Mouse (Mus musculus): ENCODE measurements around the gene Mmachc. TPM values are rescaled to one million over a fixed set of nuclear protein-coding genes. Genes with fewer than 3 reads are reported as not detected.
"Not testable (repeated sequence)": the region's sequence is repeated elsewhere in the genome, so short reads cannot be mapped to it uniquely, and the experiment has no call there.

Mmachc gene
- total RNA-seq, 2 experiments from 2014 or later: 46.8 to 56.1 TPM

DNA sequence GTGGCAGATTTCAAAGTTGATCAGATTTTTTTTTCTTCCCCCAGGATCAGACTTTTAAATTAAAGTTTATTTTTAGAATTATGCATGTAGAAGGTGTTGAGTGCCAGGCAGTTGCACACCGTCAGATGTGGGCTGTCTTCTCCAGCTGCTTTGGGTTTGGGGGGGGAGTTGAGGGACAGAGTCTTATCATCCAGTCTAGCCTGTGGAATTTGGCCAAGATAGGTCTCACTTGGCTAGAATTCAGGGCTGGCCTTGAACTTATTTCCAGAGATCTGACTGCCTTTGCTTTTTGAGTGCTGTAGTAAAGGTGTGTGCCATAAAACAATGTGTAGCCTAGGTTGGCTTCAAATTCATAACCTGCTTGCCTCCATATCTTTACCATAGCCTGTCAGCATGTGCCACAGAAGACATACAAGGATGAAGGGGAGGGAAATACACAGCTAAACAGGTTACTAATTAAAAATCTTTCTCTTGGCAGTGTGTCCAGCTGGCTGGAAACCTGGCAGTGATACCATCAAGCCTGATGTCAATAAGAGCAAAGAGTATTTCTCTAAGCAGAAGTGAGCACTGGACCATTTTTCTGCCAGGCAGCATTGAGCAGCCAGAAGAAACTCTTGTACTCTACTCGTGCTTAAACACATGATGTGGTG is 9.4 kb downstream of the Mmachc start:
- intact Hi-C loops (cut with DNase I): no loop called here
- no peak for DNase-seq

GRCm38 (mm10) chr4:116693785-116694184 is 14.4 kb downstream of the Mmachc start:
- no peak for DNase-seq
- intact Hi-C loops (cut with DNase I): loop anchor here (2.0 kb wide), 1 partner anchor 13 kb away; no protein-coding TSS in a partner anchor

GRCm38 (mm10) chr4:116692146-116692545 is 16.1 kb downstream of the Mmachc start:
- intact Hi-C loops (cut with DNase I): loop anchor here (2.0 kb wide), 1 partner anchor 15 kb away; no protein-coding TSS in a partner anchor
- no peak for DNase-seq

- intact Hi-C loops (cut with DNase I): loop anchor here (5.0 kb wide), 1 partner anchor 132 kb away; the partner anchor contains the start of genes Gpbp1l1 and Tmem69
- no peak for DNase-seq
Observed at GRCm38 (mm10) chr4:116689309-116689876, 18.8 kb downstream of the Mmachc start.

GRCm38 (mm10) chr4:116687041-116687440 is 21.2 kb downstream of the Mmachc start:
- intact Hi-C loops (cut with DNase I): loop anchor here (5.0 kb wide), 1 partner anchor 130 kb away; the partner anchor contains the start of genes Gpbp1l1 and Tmem69
- DNase-seq: no peak

DNA sequence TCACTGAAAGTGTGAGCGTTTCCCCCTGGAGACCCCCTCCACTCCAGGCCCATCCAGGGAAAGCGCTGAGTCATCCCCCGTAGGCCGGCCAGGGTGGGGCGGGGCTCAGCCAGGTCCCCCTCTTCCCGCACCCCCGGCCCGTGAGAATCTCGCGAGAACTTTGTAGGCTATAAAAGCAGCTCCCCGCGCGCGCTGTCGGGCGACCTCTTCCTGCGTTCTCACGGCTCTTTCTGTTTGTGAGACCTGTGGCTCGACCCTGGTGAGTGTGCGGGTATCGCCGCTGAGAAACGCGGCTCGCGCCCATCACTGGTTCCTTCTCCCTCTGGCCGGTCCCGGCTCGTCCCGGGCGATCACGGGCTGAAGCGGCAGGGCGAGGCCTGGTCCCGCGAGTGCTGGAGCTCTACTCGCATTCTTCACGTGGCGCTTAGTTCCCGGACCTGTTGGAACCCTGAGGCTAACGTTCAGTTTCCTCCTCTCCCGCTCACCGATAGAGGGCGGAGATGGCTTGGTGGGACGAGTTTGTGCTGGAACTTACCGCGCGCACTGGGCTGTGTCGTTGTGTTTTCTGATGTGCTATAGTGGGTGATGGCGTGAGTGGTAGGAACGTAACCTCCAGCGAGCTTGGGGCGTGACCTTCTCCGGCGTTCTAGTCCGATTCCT is 22.7 kb downstream of the Mmachc start, which contains the start of gene Prdx1:
Prdx1 (plus strand) TSS at position 143 of the 660 bp plus-strand sequence.
- intact Hi-C loops (cut with DNase I): loop anchor here (2.0 to 5.0 kb wide), 3 partner anchors 35 to 128 kb away; partner anchors contain the start of genes Akr1a1, Gpbp1l1, Nasp and Tmem69
- DNase-seq: peak; percentile 97 to 99

- intact Hi-C loops (cut with DNase I): loop anchor here (2.0 to 5.0 kb wide), 3 partner anchors 34 to 127 kb away; partner anchors contain the start of genes Akr1a1, Gpbp1l1, Nasp and Tmem69
- DNase-seq: no peak
Observed at GRCm38 (mm10) chr4:116684665-116685064, 23.5 kb downstream of the Mmachc start.

DNA sequence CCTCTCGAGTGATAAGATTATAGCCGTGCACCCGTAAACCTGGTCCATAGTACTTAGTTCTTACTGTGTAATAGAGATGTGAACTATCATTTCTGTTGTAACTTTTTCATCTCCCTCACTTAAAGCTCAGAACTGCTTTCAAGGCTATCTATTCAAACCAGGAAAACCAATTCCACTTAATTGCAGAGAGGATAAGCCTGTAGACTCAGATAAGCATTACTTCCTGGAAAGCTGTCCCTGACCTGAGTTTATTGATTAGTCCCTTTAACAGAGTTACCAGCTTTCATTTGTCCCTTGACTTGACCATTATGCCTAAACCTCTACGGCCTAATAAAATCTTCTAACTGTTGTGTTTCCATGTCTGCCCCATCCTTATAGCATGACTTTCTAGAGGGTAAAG is 24.2 kb downstream of the Mmachc start:
- intact Hi-C loops (cut with DNase I): loop anchor here (2.0 kb wide), 2 partner anchors 33 to 57 kb away; partner anchors contain the start of genes Akr1a1 and Nasp
- no peak for DNase-seq

DNA sequence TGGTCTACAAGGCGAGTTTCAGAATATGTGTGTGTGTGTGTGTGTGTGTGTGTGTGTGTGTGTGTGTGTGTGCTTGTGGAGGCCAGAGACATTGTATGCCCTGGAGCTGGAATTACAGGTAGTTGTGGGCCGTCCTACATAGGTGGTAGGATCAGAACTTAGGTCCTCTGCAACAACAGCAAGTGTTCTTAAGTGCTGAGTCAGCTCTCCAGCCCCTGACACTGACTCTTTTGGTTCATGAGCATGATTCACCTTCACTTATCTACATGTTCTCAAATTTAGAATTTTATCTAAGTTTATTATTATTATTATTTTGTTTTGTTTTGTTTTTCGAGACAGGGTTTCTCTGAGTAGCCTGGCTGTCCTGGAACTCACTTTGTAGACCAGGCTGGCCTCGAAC is 27.7 kb downstream of the Mmachc start:
- DNase-seq; intact Hi-C loops (cut with DNase I): not testable (repeated sequence)

GRCm38 (mm10) chr4:116679141-116679540 is 29.1 kb downstream of the Mmachc start:
- no peak for DNase-seq
- intact Hi-C loops (cut with DNase I): no loop called here

DNA sequence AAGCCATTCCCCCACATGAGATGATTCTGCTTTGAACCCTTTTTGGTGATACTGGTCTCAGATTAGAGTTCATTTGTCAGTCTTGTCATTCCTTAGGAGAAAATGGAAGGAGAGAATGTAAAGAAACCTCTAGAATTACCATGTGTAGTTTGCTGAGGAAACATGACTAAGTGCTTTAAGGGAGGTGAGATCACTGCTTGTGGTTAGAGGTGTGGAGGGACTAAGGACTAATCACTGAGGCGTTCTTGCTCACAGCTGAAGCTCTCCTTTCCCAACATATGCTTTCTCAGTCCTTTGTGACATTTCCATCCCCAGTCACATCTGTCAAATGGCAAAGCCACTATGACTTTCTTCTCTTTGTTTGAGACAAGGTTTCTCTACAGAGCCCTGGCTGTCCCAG is 30.4 kb downstream of the Mmachc start:
- DNase-seq: no peak
- intact Hi-C loops (cut with DNase I): no loop called here

DNA sequence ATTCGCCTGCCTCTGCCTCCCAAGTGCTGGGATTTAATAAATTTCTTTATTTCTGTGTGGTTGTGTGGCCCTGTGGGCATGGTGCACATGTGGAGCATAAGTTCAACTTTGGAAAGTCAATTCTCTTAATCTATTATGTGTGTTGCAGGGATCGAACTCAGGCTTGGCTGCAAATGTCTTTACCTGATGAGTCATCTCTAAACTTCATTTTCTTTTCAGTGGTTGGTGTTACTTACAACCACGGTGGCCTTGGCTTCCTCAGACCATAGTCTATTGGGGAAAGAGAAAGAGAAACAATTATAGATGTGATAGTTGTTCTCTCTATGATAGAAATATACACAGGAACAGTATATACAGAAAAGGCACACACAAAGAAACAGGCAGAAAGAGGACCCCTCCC is 32.2 kb downstream of the Mmachc start:
- intact Hi-C loops (cut with DNase I): no loop called here
- no peak for DNase-seq

DNA sequence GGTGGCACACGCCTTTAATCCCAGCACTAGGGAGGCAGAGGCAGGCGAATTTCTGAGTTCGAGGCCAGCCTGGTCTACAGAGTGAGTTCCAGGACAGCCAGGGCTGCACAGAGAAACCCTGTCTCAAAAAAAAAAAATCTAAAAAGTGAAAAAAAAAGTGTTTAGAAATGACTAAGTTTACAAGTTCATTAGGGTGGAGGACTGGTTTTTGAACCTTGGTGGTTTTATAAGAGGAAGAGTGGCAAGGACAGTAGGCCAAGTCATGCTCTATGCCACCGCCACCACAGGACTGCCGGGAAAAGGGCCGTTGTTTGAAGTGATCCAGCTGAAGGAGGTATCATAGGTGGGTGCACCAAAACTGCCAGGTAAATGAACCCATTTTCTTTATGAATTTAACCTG is 33.4 kb downstream of the Mmachc start:
- DNase-seq; intact Hi-C loops (cut with DNase I): not testable (repeated sequence)

GRCm38 (mm10) chr4:116672785-116673184 is 35.4 kb downstream of the Mmachc start:
- intact Hi-C loops (cut with DNase I): no loop called here
- peak in 1 of 2 experiments; percentile 26 for DNase-seq

GRCm38 (mm10) chr4:116669291-116669690 is 38.9 kb downstream of the Mmachc start:
- no peak for DNase-seq
- intact Hi-C loops (cut with DNase I): no loop called here

DNA sequence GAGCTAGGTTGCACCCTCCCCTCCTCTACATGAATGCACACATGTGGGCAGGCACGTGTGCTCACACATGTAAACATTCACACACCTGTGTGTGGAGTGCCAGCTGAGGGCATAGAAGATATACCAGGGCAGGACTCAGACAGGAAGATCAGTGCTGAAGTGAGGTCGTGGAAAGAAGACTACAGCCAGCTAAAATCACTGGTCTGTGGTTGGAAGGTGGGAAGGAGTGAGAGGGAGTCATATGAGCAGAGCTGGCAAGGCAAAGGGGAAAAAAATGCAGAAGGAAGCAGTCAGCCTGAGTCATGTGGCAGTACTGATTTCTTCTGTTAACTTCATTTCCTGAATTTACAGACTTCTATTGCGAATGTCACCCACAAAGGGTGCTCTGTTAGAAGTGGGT is 40.1 kb downstream of the Mmachc start:
- DNase-seq: peak in 1 of 2 experiments; percentile 13
- intact Hi-C loops (cut with DNase I): no loop called here

DNA sequence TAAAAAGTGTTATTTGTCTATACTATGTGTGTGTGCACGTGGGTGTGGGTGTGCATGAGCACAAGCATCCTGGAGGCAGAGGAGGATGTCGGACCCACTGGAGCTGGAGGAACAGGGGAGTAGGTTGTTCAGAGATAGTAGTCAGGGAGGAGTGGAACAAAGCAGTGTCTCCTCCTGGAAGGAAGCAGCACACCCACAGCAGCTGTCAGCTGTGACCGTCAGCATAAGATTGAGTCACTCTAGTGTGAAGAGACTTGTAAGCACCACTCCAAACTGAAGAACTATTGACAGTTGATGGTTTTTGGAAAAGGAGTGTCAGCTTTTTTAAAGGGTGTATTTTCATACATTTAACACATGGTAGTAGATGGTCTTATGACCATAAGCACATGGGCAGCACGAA is 41.6 kb downstream of the Mmachc start:
- intact Hi-C loops (cut with DNase I): no loop called here
- no peak for DNase-seq

GRCm38 (mm10) chr4:116661998-116662397 is 46.2 kb downstream of the Mmachc start:
- no peak for DNase-seq
- intact Hi-C loops (cut with DNase I): no loop called here

GRCm38 (mm10) chr4:116660829-116661228 is 47.4 kb downstream of the Mmachc start:
- DNase-seq: no peak
- intact Hi-C loops (cut with DNase I): no loop called here

- DNase-seq; intact Hi-C loops (cut with DNase I): not testable (repeated sequence)
Observed at GRCm38 (mm10) chr4:116659916-116660315, 48.3 kb downstream of the Mmachc start.

DNA sequence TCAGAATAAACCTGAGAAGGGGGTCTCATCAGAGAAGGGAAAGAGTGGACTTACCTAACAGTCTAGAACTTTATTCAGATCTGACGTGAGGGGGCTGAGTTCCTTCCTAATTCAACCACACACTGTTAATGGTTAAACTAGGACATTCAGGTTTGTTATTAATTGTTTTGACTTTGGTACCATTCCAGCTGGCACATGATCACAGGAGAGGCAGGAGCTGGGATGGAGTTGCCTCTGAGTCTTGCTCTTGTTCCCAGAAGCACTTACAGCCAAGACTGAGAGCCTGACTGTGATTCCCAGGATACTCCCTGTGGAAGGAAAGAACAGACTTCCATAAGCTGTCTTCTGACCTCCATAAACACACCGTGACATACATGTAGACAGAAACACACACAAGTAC is 48.7 kb downstream of the Mmachc start:
- DNase-seq: no peak

More for the DNA sequence above, 48.7 kb downstream of the Mmachc start:
- intact Hi-C loops (cut with DNase I): no loop called here

All from heart, postnatal 36 days (tissue).